Mouse (Mus musculus) MEL (cell line): ENCODE measurements around the gene Tmem196.
A peak's percentile ranks its signal among the peaks of the same experiment; 100 is the strongest.

Experiments
- CTCF ChIP-seq, 3 experiments: IDR thresholded peaks in 2 of 3; conservative IDR thresholded peaks in 1 of 3; 2 replicates each; pipeline ENCODE4 v1.5.1; 2011 to 2012; ENCODE audit warnings: low read length in 3 of 3, low read depth in 2 of 3, mild to moderate bottlenecking in 2 of 3, improper control_type of control experiment in 1 of 3, inconsistent platforms in 1 of 3, mixed read lengths in 1 of 3, moderate library complexity in 1 of 3; ENCODE audit not compliant: control insufficient read depth in 1 of 3, insufficient read depth in 1 of 3, poor library complexity in 1 of 3, severe bottlenecking in 1 of 3
- E2F4 ChIP-seq: IDR thresholded peaks from 2 replicates; pipeline ENCODE4 v1.6.1; 2011; ENCODE audit warnings: low read depth, low read length, improper control_type of control experiment, borderline replicate concordance
- EP300 ChIP-seq, 2 experiments: IDR thresholded peaks; 2 replicates each; pipeline ENCODE4 v1.6.1; 2011; ENCODE audit warnings: improper control_type of control experiment in 2 of 2, low read length in 2 of 2, low read depth in 1 of 2, mild to moderate bottlenecking in 1 of 2
- ETS1 ChIP-seq: IDR thresholded peaks from 2 replicates; pipeline ENCODE4 v1.6.1; 2012; ENCODE audit warnings: low read depth, mild to moderate bottlenecking, inconsistent platforms, low read length, improper control_type of control experiment, moderate library complexity
- MAFK ChIP-seq: IDR thresholded peaks from 2 replicates; pipeline ENCODE4 v1.6.1; 2011; ENCODE audit warnings: low read depth, mild to moderate bottlenecking, low read length, improper control_type of control experiment, borderline replicate concordance
- MAX ChIP-seq: IDR thresholded peaks from 2 replicates; pipeline ENCODE4 v1.6.1; 2011; ENCODE audit warnings: low read length, improper control_type of control experiment
- NELFE ChIP-seq: IDR thresholded peaks from 2 replicates; pipeline ENCODE4 v1.6.1; 2011; ENCODE audit warnings: low read depth, low read length, improper control_type of control experiment
- POLR2A ChIP-seq, 2 experiments: IDR thresholded peaks; 2 replicates each; pipeline ENCODE4 v1.6.1; 2011 to 2012; ENCODE audit warnings: low read length in 2 of 2, mild to moderate bottlenecking in 2 of 2, control low read depth in 1 of 2, improper control_type of control experiment in 1 of 2, low read depth in 1 of 2, moderate library complexity in 1 of 2; ENCODE audit not compliant: control insufficient read depth in 1 of 2, insufficient read depth in 1 of 2, poor library complexity in 1 of 2
- TBP ChIP-seq: IDR thresholded peaks from 2 replicates; pipeline ENCODE4 v1.8.0; 2011; ENCODE audit warnings: low read depth, low read length, improper control_type of control experiment
- TCF12 ChIP-seq: IDR thresholded peaks from 2 replicates; pipeline ENCODE4 v1.6.1; 2014; ENCODE audit warnings: low read depth, mild to moderate bottlenecking, inconsistent platforms, low read length, improper control_type of control experiment, moderate library complexity
- USF1 ChIP-seq: IDR thresholded peaks from 2 replicates; pipeline ENCODE4 v1.6.1; 2014; ENCODE audit warnings: low read depth, mild to moderate bottlenecking, inconsistent platforms, low read length, improper control_type of control experiment, moderate library complexity
- ZKSCAN1 ChIP-seq: IDR thresholded peaks from 2 replicates; pipeline ENCODE4 v1.6.1; 2012; ENCODE audit warnings: low read depth, mild to moderate bottlenecking, inconsistent platforms, low read length, improper control_type of control experiment, moderate library complexity
- ZNF384 ChIP-seq: IDR thresholded peaks from 2 replicates; pipeline ENCODE4 v1.6.1; 2012; ENCODE audit warnings: low read depth, mild to moderate bottlenecking, inconsistent platforms, low read length, improper control_type of control experiment

GRCm38 (mm10) chr12:119981731-119982130, 36.1 kb downstream of the Tmem196 start:
- TF ChIP-seq MAX (no peak), CTCF (IDR thresholded peaks at IDR 0.05 in 2 of 3, conservative IDR thresholded peaks at IDR 0.05 in 1 of 3; ENCODE audit: control insufficient read depth in 1 of 3, insufficient read depth in 1 of 3, low read depth in 2 of 3, low read length in 3 of 3, poor library complexity in 1 of 3, severe bottlenecking in 1 of 3) (peak in 2 of 3 experiments; percentile 11 to 62; a peak in 2 of 6 replicates), TCF12 (no peak), ETS1 (no peak), TBP (no peak), ZNF384 (no peak), ZKSCAN1 (no peak), POLR2A (IDR thresholded peaks at IDR 0.05; ENCODE audit: control insufficient read depth in 1 of 2, insufficient read depth in 1 of 2, low read depth in 1 of 2, low read length in 2 of 2, poor library complexity in 1 of 2) (no peak), E2F4 (no peak), EP300 (IDR thresholded peaks at IDR 0.05; ENCODE audit: low read depth in 1 of 2, low read length in 2 of 2) (no peak), MAFK (no peak), NELFE (no peak), USF1 (no peak)
